Mouse (Mus musculus) liver, postnatal 0 days (tissue): ENCODE data around the gene Clnk. TPM values are rescaled to one million over a fixed set of nuclear protein-coding genes. Genes with fewer than 3 reads are reported as not detected.

Experiments
- ATAC-seq: fragments of 200-750 bp; cut with Nextera tagmentation; 2 replicates; pipeline ENCODE4 v1.8.0; 2017; ENCODE audit warnings: mild to moderate bottlenecking, moderate library complexity
- DNase-seq: peaks from one replicate; pipeline ENCODE4 v3.0.0-alpha.2; 2016
- H3K27ac ChIP-seq: fragments of 300-500 bp; sonication (generic); 2 replicates; pipeline ENCODE4 v1.5.1; 2014; ENCODE audit warnings: antibody characterized with exemption, moderate library complexity, mild to moderate bottlenecking, low read depth
- H3K27me3 ChIP-seq: fragments of 300-500 bp; sonication (generic); 2 replicates; pipeline ENCODE4 v1.6.1; 2014; ENCODE audit warnings: low read length, control low read depth, mixed read lengths; ENCODE audit not compliant: insufficient read depth
- H3K36me3 ChIP-seq: fragments of 300-500 bp; sonication (generic); replicated peaks from 2 replicates; pipeline ENCODE4 v1.6.1; 2014; ENCODE audit warnings: mild to moderate bottlenecking, control low read depth, low read length, moderate library complexity, mixed read lengths; ENCODE audit not compliant: insufficient read depth
- H3K4me1 ChIP-seq: fragments of 300-500 bp; sonication (generic); 2 replicates; pipeline ENCODE4 v1.6.1; 2014; ENCODE audit warnings: antibody characterized with exemption, mild to moderate bottlenecking, control low read depth; ENCODE audit not compliant: insufficient read depth
- H3K4me2 ChIP-seq: fragments of 300-500 bp; sonication (generic); 2 replicates; pipeline ENCODE4 v1.6.1; 2014; ENCODE audit warnings: low read depth, mild to moderate bottlenecking, low read length, moderate library complexity, mixed read lengths
- H3K4me3 ChIP-seq: fragments of 300-500 bp; sonication (generic); 2 replicates; pipeline ENCODE4 v1.5.1; 2014; ENCODE audit warnings: low read depth, low read length
- H3K9ac ChIP-seq: fragments of 300-500 bp; sonication (generic); replicated peaks from 2 replicates; pipeline ENCODE4 v1.6.1; 2014; ENCODE audit warnings: mild to moderate bottlenecking, moderate library complexity
- H3K9me3 ChIP-seq: fragments of 300-500 bp; sonication (generic); 2 replicates; pipeline ENCODE4 v1.6.1; 2016; ENCODE audit warnings: mild to moderate bottlenecking, control low read depth, low read length, mixed read lengths
- CTCF ChIP-seq: sonication (generic); IDR thresholded peaks from 2 replicates; pipeline ENCODE4 v1.5.1; 2016; ENCODE audit warnings: antibody characterized with exemption, low read depth
- EP300 ChIP-seq: IDR thresholded peaks from 2 replicates; pipeline ENCODE4 v1.6.1; 2016; ENCODE audit warnings: antibody characterized with exemption, low read depth, mild to moderate bottlenecking
- WGBS: fragments of 180-500 bp; shearing (Covaris S2); extraction: QIAGEN DNeasy Blood & Tissue Kit; methylation state at CpG from one replicate; pipeline ENCODE4 v1.1.7; 2014; ENCODE audit not compliant: insufficient replicate concordance; 5-methylcytosine and 5-hydroxymethylcytosine counted together
- polyA plus RNA-seq: library from polyadenylated mRNA; unstranded; fragments of >200 nt; fragmentation: Nextera tagmentation; extraction: Ambion mirVana; gene quantifications from 2 replicates; pipeline ENCODE4 v1.2.1, GENCODE M21; 2015

The Clnk gene
- polyA plus RNA-seq, 1 experiment from 2014 or later = 0.12 TPM

GRCm38 (mm10) chr5:38862288-38862985 lies 14.2 kb downstream of the Clnk start:
- H3K4me2 ChIP-seq = no peak overlapping the region
- no peaks in the 10 kb centered on the region for H3K4me1 ChIP-seq
- TF ChIP-seq EP300 = no peak
- no peak for TF ChIP-seq CTCF
- H3K9ac ChIP-seq = no peak overlapping the region
- ATAC-seq = no peak
- 50% methylated on average over 13 of the region's 13 CpGs for WGBS
- H3K9me3 ChIP-seq = no peaks in the 10 kb centered on the region
- no peak overlapping the region for H3K4me3 ChIP-seq
- no peaks in the 10 kb centered on the region for H3K36me3 ChIP-seq
- DNase-seq = no peak
- no peak overlapping the region for H3K27ac ChIP-seq
- no peaks in the 10 kb centered on the region for H3K27me3 ChIP-seq

- no peaks in the 10 kb centered on the region for H3K9me3 ChIP-seq
- ATAC-seq (no peak), DNase-seq (no peak)
- TF ChIP-seq EP300 (no peak), CTCF (no peak)
- no peak overlapping the region for H3K4me3 ChIP-seq
- no peaks in the 10 kb centered on the region for H3K4me1 ChIP-seq
- H3K27ac ChIP-seq = no peak overlapping the region
- no peak overlapping the region for H3K4me2 ChIP-seq
- H3K27me3 ChIP-seq = no peaks in the 10 kb centered on the region
- WGBS = 22% methylated on average over 4 of the region's 4 CpGs
- no peak overlapping the region for H3K9ac ChIP-seq
- no peaks in the 10 kb centered on the region for H3K36me3 ChIP-seq
Observed at GRCm38 (mm10) chr5:38858015-38858721, 18.4 kb downstream of the Clnk start.

- Histone ChIP-seq H3K4me3 (no peak overlapping the region), H3K4me1 (no peaks in the 10 kb centered on the region), H3K27me3 (no peaks in the 10 kb centered on the region), H3K9me3 (no peaks in the 10 kb centered on the region), H3K36me3 (no peaks in the 10 kb centered on the region), H3K4me2 (no peak overlapping the region), H3K9ac (no peak overlapping the region), H3K27ac (no peak overlapping the region)
- WGBS = 60% methylated on average over 1 of the region's 1 CpGs
- ATAC-seq (no peak), DNase-seq (no peak)
- TF ChIP-seq CTCF (no peak), EP300 (no peak)
Observed at GRCm38 (mm10) chr5:38857591-38857990, 19.0 kb downstream of the Clnk start.

GRCm38 (mm10) chr5:38850171-38850570 lies 26.4 kb downstream of the Clnk start:
- no peak overlapping the region for H3K9ac ChIP-seq
- H3K4me3 ChIP-seq = no peak overlapping the region
- H3K27me3 ChIP-seq = no peaks in the 10 kb centered on the region
- ATAC-seq (no peak), DNase-seq (no peak)
- no peak overlapping the region for H3K4me2 ChIP-seq
- TF ChIP-seq CTCF (no peak), EP300 (no peak)
- no peak overlapping the region for H3K27ac ChIP-seq
- 74% methylated on average over 1 of the region's 1 CpGs for WGBS
- H3K36me3 ChIP-seq = no peaks in the 10 kb centered on the region
- H3K9me3 ChIP-seq = no peaks in the 10 kb centered on the region
- no peaks in the 10 kb centered on the region for H3K4me1 ChIP-seq

GRCm38 (mm10) chr5:38845529-38845928 lies 31.1 kb downstream of the Clnk start:
- ATAC-seq (no peak), DNase-seq (no peak)
- TF ChIP-seq EP300 = no peak
- no peak for TF ChIP-seq CTCF
- no peak overlapping the region for H3K9ac ChIP-seq
- no peak overlapping the region for H3K27ac ChIP-seq
- H3K4me2 ChIP-seq = no peak overlapping the region
- H3K36me3 ChIP-seq = no peaks in the 10 kb centered on the region
- H3K27me3 ChIP-seq = no peaks in the 10 kb centered on the region
- no peak overlapping the region for H3K4me3 ChIP-seq
- 49% methylated on average over 3 of the region's 3 CpGs for WGBS
- H3K4me1 ChIP-seq = no peaks in the 10 kb centered on the region
- H3K9me3 ChIP-seq = no peaks in the 10 kb centered on the region

- WGBS = 85% methylated on average over 2 of the region's 2 CpGs
- H3K27ac ChIP-seq = no peak overlapping the region
Observed at GRCm38 (mm10) chr5:38844312-38844711, 32.3 kb downstream of the Clnk start.

More at GRCm38 (mm10) chr5:38844312-38844711, 32.3 kb downstream of the Clnk start:
- no peak for TF ChIP-seq CTCF
- TF ChIP-seq EP300 = no peak
- Histone ChIP-seq H3K36me3 (no peaks in the 10 kb centered on the region), H3K4me1 (no peaks in the 10 kb centered on the region), H3K27me3 (no peaks in the 10 kb centered on the region), H3K4me3 (no peak overlapping the region), H3K9me3 (no peaks in the 10 kb centered on the region), H3K4me2 (no peak overlapping the region), H3K9ac (no peak overlapping the region)
- ATAC-seq (no peak), DNase-seq (no peak)
